Mouse (Mus musculus): Measurements from ENCODE around the gene Bach2.

DNA sequence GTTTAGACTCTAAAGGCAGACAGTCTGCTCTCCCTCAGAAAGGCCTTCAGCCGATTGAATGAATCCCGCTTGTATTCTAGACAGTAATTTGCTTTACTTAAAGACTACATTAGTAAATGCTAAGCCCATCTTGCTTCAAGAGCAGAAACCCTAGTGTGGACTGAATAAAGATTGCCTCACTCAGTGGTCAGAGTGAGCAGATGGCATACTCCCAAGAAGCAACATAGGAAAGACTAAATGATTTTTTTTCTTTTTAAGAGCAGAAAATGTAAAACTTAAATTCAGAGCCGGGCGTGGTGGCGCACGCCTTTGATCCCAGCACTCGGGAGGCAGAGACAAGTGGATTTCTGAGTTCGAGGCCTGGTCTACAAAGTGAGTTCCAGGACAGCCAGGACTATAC is 169.9 kb downstream of the Bach2 start:
- TF ChIP-seq CTCF (IDR thresholded peaks at IDR 0.05; ENCODE audit: low read depth, low read length), result no peak
- TF ChIP-seq POLR2A (IDR thresholded peaks at IDR 0.05; ENCODE audit: insufficient read depth, low read length), result no peak
- TF ChIP-seq EP300 (IDR thresholded peaks at IDR 0.05; ENCODE audit: insufficient read depth, low read depth, low read length), result no peak
